Mouse (Mus musculus) testis, adult 2 months (tissue): ENCODE results near the gene Atp10b. TPM values are rescaled to one million over a fixed set of nuclear protein-coding genes. Genes with fewer than 3 reads are reported as not detected.

Experiments
- H3K27ac ChIP-seq: fragments of 200-500 bp; 2 replicates; pipeline ENCODE4 v1.5.1; 2012; ENCODE audit warnings: low read depth, low read length; ENCODE audit not compliant: control insufficient read depth, insufficient read depth
- H3K27me3 ChIP-seq: fragments of 200-500 bp; 2 replicates; pipeline ENCODE4 v1.6.1; 2012; ENCODE audit warnings: mild to moderate bottlenecking, low read length, moderate library complexity; ENCODE audit not compliant: control insufficient read depth, insufficient read depth
- H3K36me3 ChIP-seq: fragments of 200-500 bp; 2 replicates; pipeline ENCODE4 v1.6.1; 2012; ENCODE audit warnings: mild to moderate bottlenecking, low read length; ENCODE audit not compliant: control insufficient read depth, insufficient read depth
- H3K4me1 ChIP-seq: fragments of 200-500 bp; 2 replicates; pipeline ENCODE4 v1.6.1; 2012; ENCODE audit warnings: low read length; ENCODE audit not compliant: control insufficient read depth, insufficient read depth
- H3K4me3 ChIP-seq: fragments of 200-500 bp; 2 replicates; pipeline ENCODE4 v1.5.1; 2012; ENCODE audit warnings: low read depth, mild to moderate bottlenecking, low read length, moderate library complexity, mixed read lengths; ENCODE audit not compliant: control insufficient read depth
- CTCF ChIP-seq: fragments of 200-500 bp; IDR thresholded peaks from 2 replicates; pipeline ENCODE4 v1.5.1; 2012; ENCODE audit warnings: low read depth, mild to moderate bottlenecking, inconsistent platforms, low read length, moderate library complexity; ENCODE audit not compliant: control insufficient read depth, insufficient read depth, insufficient replicate concordance
- POLR2A ChIP-seq: fragments of 200-500 bp; IDR thresholded peaks from 2 replicates; pipeline ENCODE4 v1.6.1; 2012; ENCODE audit warnings: low read depth, mild to moderate bottlenecking, inconsistent platforms, low read length, moderate library complexity; ENCODE audit not compliant: control insufficient read depth
- polyA plus RNA-seq: library from polyadenylated mRNA; depleted of rRNA; stranded (reverse); fragments of >200 nt; gene quantifications from 2 replicates; pipeline ENCODE4 v1.2.3, GENCODE M21; 2012

Gene Atp10b
- polyA plus RNA-seq, 1 experiment = 0.17 TPM

DNA sequence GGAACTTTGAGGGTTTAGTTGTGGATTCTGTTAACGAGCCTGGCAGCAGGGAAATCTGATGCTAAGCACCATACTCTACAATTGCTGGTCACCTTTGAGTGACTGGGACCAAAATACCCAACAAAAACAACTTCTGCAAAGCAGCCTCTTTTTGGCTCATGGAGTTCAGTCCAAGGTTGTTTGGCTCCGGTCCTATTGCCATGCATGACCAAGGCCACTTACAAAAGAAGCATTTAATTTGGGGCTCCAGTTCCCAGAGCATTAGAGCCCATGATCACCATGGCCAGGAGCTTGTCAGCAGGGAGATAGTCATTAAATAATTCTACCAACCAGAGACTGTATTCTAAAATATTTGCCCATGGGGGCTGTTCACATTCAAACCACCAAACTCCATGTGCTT is 2.3 kb upstream of the Atp10b start:
- no peak overlapping the region for H3K27ac ChIP-seq
- H3K4me1 ChIP-seq = no peaks in the 10 kb centered on the region
- TF ChIP-seq CTCF = no peak
- no peak for TF ChIP-seq POLR2A
- no peak overlapping the region for H3K4me3 ChIP-seq
- H3K27me3 ChIP-seq = no peaks in the 10 kb centered on the region
- no peaks in the 10 kb centered on the region for H3K36me3 ChIP-seq

DNA sequence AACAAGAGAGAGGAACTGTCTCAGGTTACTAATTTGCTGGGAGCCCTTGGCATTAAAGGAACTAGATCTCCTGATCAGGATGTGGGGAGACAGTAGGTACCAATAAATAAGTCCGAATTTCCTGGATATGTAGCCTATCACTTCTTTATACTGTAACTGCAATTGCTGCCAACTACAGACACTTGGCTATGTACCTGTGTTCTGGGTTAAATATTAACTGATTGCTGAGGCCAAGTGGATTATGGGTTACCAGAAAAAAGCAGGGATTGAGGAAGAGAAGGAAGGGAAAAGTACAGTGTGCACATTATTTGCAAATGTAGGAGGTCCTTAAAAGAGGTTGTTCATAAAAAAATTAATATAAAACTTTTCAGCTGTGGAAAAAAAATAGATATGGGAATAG is 1.3 kb upstream of the Atp10b start:
- Histone ChIP-seq H3K4me3 (no peak overlapping the region), H3K36me3 (no peaks in the 10 kb centered on the region), H3K27ac (no peak overlapping the region), H3K27me3 (no peaks in the 10 kb centered on the region), H3K4me1 (no peaks in the 10 kb centered on the region)
- no peak for TF ChIP-seq POLR2A
- no peak for TF ChIP-seq CTCF

DNA sequence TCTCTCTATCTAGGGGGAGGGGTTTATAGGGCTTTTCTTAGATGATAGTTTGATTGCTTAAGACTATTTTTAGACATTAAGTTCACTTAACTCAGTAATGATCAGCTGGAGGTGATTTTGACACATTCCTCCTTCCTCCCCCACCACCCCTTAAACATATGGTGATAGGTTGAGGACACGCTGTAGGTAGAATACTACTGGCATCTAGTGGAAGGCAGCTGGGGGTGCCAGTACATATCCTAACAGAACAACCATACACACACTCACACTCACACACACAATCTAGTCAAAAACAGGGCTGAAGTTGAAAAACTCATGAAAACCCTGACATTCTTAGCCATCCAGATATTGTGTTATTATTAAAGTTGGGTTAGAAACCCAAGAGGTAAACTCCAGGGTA is 5.3 kb downstream of the Atp10b start:
- H3K27ac ChIP-seq = no peak overlapping the region
- no peaks in the 10 kb centered on the region for H3K36me3 ChIP-seq
- H3K4me1 ChIP-seq = no peaks in the 10 kb centered on the region
- no peak overlapping the region for H3K4me3 ChIP-seq
- no peak for TF ChIP-seq CTCF
- no peak for TF ChIP-seq POLR2A
- H3K27me3 ChIP-seq = no peaks in the 10 kb centered on the region

DNA sequence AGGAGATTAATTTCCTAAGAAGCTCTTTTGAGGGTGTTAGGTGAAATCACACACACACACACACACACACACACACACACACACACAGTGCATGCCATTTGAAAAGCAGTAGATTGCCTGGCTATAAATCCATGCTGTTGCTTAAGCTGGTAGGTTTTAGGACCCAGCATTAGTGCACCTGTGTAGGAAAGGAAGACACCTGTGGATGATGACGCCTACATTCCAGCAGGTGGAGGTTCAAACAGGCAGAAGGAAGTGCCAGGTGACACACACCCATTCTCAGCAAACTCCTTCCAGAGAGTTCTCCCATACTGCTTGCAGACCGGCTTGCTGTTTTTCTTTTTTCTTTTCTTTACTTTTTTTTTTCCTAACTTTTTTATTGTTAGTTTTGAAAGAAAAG is 5.7 kb downstream of the Atp10b start:
- no peak overlapping the region for H3K27ac ChIP-seq
- TF ChIP-seq CTCF (no peak), POLR2A (no peak)
- no peaks in the 10 kb centered on the region for H3K27me3 ChIP-seq
- H3K4me1 ChIP-seq = no peaks in the 10 kb centered on the region
- no peaks in the 10 kb centered on the region for H3K36me3 ChIP-seq
- H3K4me3 ChIP-seq = no peak overlapping the region

DNA sequence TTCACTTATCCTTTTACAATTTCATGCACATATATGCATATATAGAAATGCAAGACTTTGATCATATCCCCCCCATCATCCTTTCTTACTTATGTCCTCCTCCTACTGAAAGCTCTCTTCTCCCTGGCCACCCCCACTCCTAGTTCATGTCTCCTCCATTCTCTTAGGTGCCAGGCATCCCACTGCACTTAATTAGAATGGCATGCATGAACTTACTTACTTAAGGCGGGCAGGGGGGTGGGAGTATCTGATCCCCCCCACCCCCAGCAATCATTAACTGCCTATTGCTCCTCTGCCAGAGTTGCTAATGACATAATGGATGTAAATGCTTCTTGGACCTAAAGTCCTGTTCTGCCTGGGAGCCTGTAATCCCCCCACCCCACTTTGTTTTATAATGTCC is 9.1 kb downstream of the Atp10b start:
- H3K4me3 ChIP-seq = no peak overlapping the region
- TF ChIP-seq POLR2A (no peak), CTCF (no peak)

DNA sequence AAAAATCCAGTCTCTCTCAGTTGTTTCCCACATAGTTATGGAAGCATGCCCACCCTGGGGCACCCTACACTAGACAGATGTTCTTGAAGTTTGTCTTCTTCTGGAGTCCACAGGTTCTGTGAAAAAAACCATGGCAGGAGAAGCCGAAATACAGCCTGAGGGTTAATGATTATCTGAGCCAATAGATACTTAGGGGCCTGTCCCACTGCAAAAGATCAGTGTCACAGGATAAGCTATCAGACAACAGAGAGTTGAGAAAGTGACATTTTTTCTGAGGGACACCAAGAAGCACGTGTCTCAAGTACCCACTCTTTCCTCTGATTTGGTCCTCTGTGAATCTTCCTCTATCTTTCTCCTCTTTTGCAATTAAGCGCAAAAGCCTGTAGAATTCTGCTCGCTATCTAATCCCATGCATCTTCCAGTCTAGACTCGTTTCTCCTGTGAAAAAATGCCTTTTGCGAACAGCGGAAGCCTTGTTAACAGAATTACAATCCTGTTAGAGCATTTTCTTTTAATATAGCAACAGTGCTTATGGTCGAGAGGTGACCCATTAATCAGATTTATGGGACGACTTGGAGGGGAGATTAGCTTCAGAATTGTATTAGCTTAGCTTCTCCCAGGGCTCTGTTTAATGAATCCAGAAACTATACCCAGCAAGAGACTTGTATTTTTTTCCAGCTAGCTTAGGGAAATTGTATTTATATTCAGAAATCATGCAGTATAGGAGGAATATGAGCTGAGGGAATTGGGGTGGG is 10.7 kb downstream of the Atp10b start:
- H3K27ac ChIP-seq = no peak overlapping the region
- TF ChIP-seq POLR2A = no peak
- no peak for TF ChIP-seq CTCF
- no peaks in the 10 kb centered on the region for H3K27me3 ChIP-seq
- no peak overlapping the region for H3K4me3 ChIP-seq
- no peaks in the 10 kb centered on the region for H3K36me3 ChIP-seq
- H3K4me1 ChIP-seq = no peaks in the 10 kb centered on the region

More for the DNA sequence above, 9.1 kb downstream of the Atp10b start:
- Histone ChIP-seq H3K27ac (no peak overlapping the region), H3K36me3 (no peaks in the 10 kb centered on the region), H3K27me3 (no peaks in the 10 kb centered on the region), H3K4me1 (no peaks in the 10 kb centered on the region)

DNA sequence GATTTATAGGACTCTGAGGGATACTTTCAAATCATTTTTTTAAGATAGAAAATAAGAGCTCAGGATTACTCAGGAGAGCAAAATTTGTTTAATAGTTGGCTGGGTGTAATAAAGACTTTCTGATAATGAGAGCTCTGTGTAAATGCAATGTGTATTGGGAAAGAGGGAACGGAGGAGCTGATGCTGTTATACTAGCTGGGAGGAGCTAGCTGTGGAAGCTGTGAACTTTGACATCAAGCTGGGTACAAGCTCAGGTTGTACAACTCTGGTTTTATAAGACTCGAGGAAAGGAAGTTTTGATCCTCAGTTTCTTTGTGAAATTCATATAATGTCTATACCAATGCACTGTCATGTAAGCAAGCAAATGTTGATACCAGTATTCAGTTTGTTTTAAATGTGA is 20.9 kb downstream of the Atp10b start:
- TF ChIP-seq CTCF (no peak), POLR2A (no peak)
- no peak overlapping the region for H3K4me3 ChIP-seq
- H3K36me3 ChIP-seq = no peaks in the 10 kb centered on the region

DNA sequence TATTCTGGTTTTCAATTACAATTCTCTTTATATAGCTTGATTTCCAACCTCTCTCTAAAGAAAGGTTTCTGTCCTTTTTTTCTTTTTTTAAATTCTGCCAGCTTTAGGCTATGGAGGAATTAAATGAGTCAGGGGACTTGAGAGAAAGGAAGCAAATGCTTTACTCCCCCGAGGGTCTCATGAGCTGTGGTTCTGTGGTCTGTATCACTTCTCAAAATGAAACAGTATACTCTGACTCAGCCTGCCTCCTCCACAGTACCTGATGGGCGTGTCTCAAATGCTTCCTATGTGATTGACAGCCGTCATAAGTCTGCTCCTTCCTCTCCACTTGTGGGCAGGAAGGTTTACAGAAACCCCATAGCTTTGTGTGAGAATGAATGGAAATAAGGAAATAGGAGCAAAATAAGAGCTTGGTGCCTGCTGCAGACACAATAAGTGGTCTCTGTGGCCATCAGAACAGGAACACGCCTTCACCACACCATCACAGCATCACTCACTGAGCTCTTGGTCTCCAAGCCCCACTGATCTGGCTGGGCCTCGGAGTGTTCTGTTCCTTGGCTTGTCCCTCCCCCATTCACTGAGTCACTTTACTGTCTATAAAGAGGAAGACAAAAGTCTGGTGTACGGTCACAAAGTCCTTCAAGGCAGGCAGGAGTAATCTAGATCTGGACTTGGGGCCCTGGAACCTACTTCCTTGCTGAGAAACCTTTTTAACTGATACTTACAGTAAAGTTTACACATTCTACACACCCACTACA is 24.9 kb downstream of the Atp10b start:
- Histone ChIP-seq H3K4me1 (no peaks in the 10 kb centered on the region), H3K27ac (no peak overlapping the region), H3K27me3 (no peaks in the 10 kb centered on the region), H3K36me3 (no peaks in the 10 kb centered on the region), H3K4me3 (no peak overlapping the region)
- TF ChIP-seq CTCF = no peak
- TF ChIP-seq POLR2A = no peak

More for the DNA sequence above, 20.9 kb downstream of the Atp10b start:
- Histone ChIP-seq H3K27ac (no peak overlapping the region), H3K27me3 (no peaks in the 10 kb centered on the region), H3K4me1 (no peaks in the 10 kb centered on the region)
